Mouse (Mus musculus) kidney, adult 11 months (tissue): Measurements from ENCODE around the gene Cd72.

Source experiments
- DNase-seq: peaks from one replicate; pipeline ENCODE4 v3.0.0; 2022

Gene Cd72

GRCm38 (mm10) chr4:43399391-43400131, 54.9 kb downstream of the Cd72 start:
- no peak for DNase-seq

- no peak for DNase-seq
Observed at GRCm38 (mm10) chr4:43398829-43399331, 55.5 kb downstream of the Cd72 start.

GRCm38 (mm10) chr4:43398014-43398413, 56.4 kb downstream of the Cd72 start:
- DNase-seq = no peak
